Mouse (Mus musculus) thymus, adult 2 months (tissue): Measurements from ENCODE around the gene Stx6. TPM values are rescaled to one million over a fixed set of nuclear protein-coding genes. Genes with fewer than 3 reads are reported as not detected.
A peak's percentile ranks its signal among the peaks of the same experiment; 100 is the strongest.

Source experiments
- DNase-seq: peaks from one replicate; pipeline ENCODE4 v3.0.0; 2021
- H3K27ac ChIP-seq: fragments of 200-500 bp; 2 replicates; pipeline ENCODE4 v1.5.1; 2012; ENCODE audit warnings: low read length, control low read depth; ENCODE audit not compliant: control insufficient read depth, insufficient read depth
- H3K27me3 ChIP-seq: fragments of 200-500 bp; 2 replicates; pipeline ENCODE4 v1.6.1; 2012; ENCODE audit warnings: mild to moderate bottlenecking, low read length, moderate library complexity, mixed read lengths; ENCODE audit not compliant: control insufficient read depth, insufficient read depth
- H3K36me3 ChIP-seq: fragments of 200-500 bp; 2 replicates; pipeline ENCODE4 v1.6.1; 2012; ENCODE audit warnings: mild to moderate bottlenecking, low read length, moderate library complexity; ENCODE audit not compliant: control insufficient read depth, insufficient read depth
- H3K4me1 ChIP-seq: fragments of 200-500 bp; replicated peaks from 2 replicates; pipeline ENCODE4 v1.6.1; 2012; ENCODE audit warnings: low read length; ENCODE audit not compliant: control insufficient read depth, insufficient read depth
- H3K4me3 ChIP-seq: fragments of 200-500 bp; 2 replicates; pipeline ENCODE4 v1.5.1; 2012; ENCODE audit warnings: mild to moderate bottlenecking, low read length, control low read depth, moderate library complexity; ENCODE audit not compliant: control insufficient read depth, insufficient read depth
- CTCF ChIP-seq: fragments of 200-500 bp; IDR thresholded peaks from 2 replicates; pipeline ENCODE4 v1.5.1; 2012; ENCODE audit warnings: mild to moderate bottlenecking, control low read depth, low read length, moderate library complexity, borderline replicate concordance; ENCODE audit not compliant: control insufficient read depth, poor library complexity, insufficient read depth; ENCODE audit errors: extremely low read depth
- POLR2A ChIP-seq: fragments of 200-500 bp; IDR thresholded peaks from 2 replicates; pipeline ENCODE4 v1.6.1; 2012; ENCODE audit warnings: mild to moderate bottlenecking, low read length, control low read depth, moderate library complexity; ENCODE audit not compliant: control insufficient read depth, poor library complexity, insufficient read depth; ENCODE audit errors: extremely low read depth
- WGBS: fragments of 180-500 bp; shearing (Covaris S2); methylation state at CpG from one replicate; pipeline ENCODE4 v1.1.7; 2018; 5-methylcytosine and 5-hydroxymethylcytosine counted together
- polyA plus RNA-seq: library from polyadenylated mRNA; depleted of rRNA; stranded (reverse); fragments of >200 nt; gene quantifications from 2 replicates; pipeline ENCODE4 v1.2.3, GENCODE M21; 2012; rRNA removed

Stx6 gene
- 232 and 272 TPM in 2 replicates for polyA plus RNA-seq

- H3K36me3 ChIP-seq, result no peaks in the 10 kb centered on the region
- TF ChIP-seq POLR2A (peak; percentile 80), CTCF (peak; percentile 60; the same call in 1 of the 2 replicates)
- 4% methylated on average over 48 of the region's 48 CpGs for WGBS
- H3K4me1 ChIP-seq, result peaks cover 28% of the 10 kb centered on the region
- H3K27me3 ChIP-seq, result no peaks in the 10 kb centered on the region
- peak; percentile 99 for DNase-seq
- peak within 1 kb of the TSS; percentile 91 for H3K4me3 ChIP-seq
- peak within 1 kb of the TSS; percentile 8 for H3K27ac ChIP-seq
These were observed at the start of gene Stx6 for GRCm38 (mm10) chr1:155158141-155158969. Gene Stx6 (plus strand): TSS chr1:155158715.

- Histone ChIP-seq H3K27me3 (no peaks in the 10 kb centered on the region), H3K36me3 (no peaks in the 10 kb centered on the region), H3K4me1 (0 out of 2 replicates have a peak, but pooled peaks cover 2% of the 10 kb centered on the region), H3K27ac (no peak overlapping the region), H3K4me3 (no peak overlapping the region)
- no peak for DNase-seq
- 68% methylated on average over 18 of the region's 18 CpGs for WGBS
- TF ChIP-seq POLR2A (no peak), CTCF (no peak)
These were observed 48.8 kb upstream of the Stx6 start for GRCm38 (mm10) chr1:155109387-155110350.

GRCm38 (mm10) chr1:155111491-155111890, 47.0 kb upstream of the Stx6 start:
- no peak for DNase-seq
- Histone ChIP-seq H3K27ac (no peak overlapping the region), H3K4me1 (0 out of 2 replicates have a peak, but pooled peaks cover 2% of the 10 kb centered on the region), H3K4me3 (no peak overlapping the region), H3K27me3 (no peaks in the 10 kb centered on the region), H3K36me3 (no peaks in the 10 kb centered on the region)
- WGBS, result 95% methylated on average over 6 of the region's 6 CpGs
- TF ChIP-seq POLR2A (no peak), CTCF (no peak)

- 98% methylated on average over 4 of the region's 4 CpGs for WGBS
- 0 out of 2 replicates have a peak, but pooled peaks cover 2% of the 10 kb centered on the region for H3K4me1 ChIP-seq
- H3K4me3 ChIP-seq, result no peak overlapping the region
- H3K36me3 ChIP-seq, result no peaks in the 10 kb centered on the region
- no peak for DNase-seq
- no peak overlapping the region for H3K27ac ChIP-seq
- H3K27me3 ChIP-seq, result no peaks in the 10 kb centered on the region
- no peak for TF ChIP-seq CTCF
- TF ChIP-seq POLR2A, result no peak
These were observed 46.4 kb upstream of the Stx6 start for GRCm38 (mm10) chr1:155112118-155112517.

GRCm38 (mm10) chr1:155112875-155113274, 45.6 kb upstream of the Stx6 start:
- 96% methylated on average over 1 of the region's 1 CpGs for WGBS
- TF ChIP-seq CTCF, result no peak
- no peak for TF ChIP-seq POLR2A
- Histone ChIP-seq H3K36me3 (no peaks in the 10 kb centered on the region), H3K4me1 (0 out of 2 replicates have a peak, but pooled peaks cover 2% of the 10 kb centered on the region), H3K27ac (no peak overlapping the region), H3K27me3 (no peaks in the 10 kb centered on the region), H3K4me3 (no peak overlapping the region)
- no peak for DNase-seq

GRCm38 (mm10) chr1:155113946-155114345, 44.6 kb upstream of the Stx6 start:
- TF ChIP-seq CTCF, result no peak
- TF ChIP-seq POLR2A, result no peak
- 95% methylated on average over 3 of the region's 3 CpGs for WGBS
- H3K4me1 ChIP-seq, result 0 out of 2 replicates have a peak, but pooled peaks cover 2% of the 10 kb centered on the region
- H3K36me3 ChIP-seq, result no peaks in the 10 kb centered on the region
- no peak overlapping the region for H3K27ac ChIP-seq
- H3K4me3 ChIP-seq, result no peak overlapping the region
- no peak for DNase-seq
- H3K27me3 ChIP-seq, result no peaks in the 10 kb centered on the region
